Mouse (Mus musculus) C2C12 (cell line): ENCODE measurements at regions not wholly inside any gene's neighbourhood (a gene's known extent, or its start where the extent isn't known, plus 50 kb on each side); places are given as distances from the start of the nearest gene placed in this dataset.

Source experiments
- H3K27me3 ChIP-seq: one replicate; pipeline ENCODE4 v1.6.1; 2011; ENCODE audit not compliant: control insufficient read depth, insufficient read depth, insufficient read length
- H3K36me3 ChIP-seq: one replicate; pipeline ENCODE4 v1.6.1; 2011; ENCODE audit not compliant: control insufficient read depth, insufficient read depth
- H3K4me3 ChIP-seq: one replicate; pipeline ENCODE4 v1.5.1; 2011; ENCODE audit warnings: mild to moderate bottlenecking, control low read depth; ENCODE audit not compliant: poor library complexity, insufficient read depth, severe bottlenecking
- H3K79me2 ChIP-seq: one replicate; pipeline ENCODE4 v1.6.1; 2011; ENCODE audit not compliant: control insufficient read depth, insufficient read depth
- H3K79me3 ChIP-seq: one replicate; pipeline ENCODE4 v1.6.1; 2011; ENCODE audit warnings: low read depth, control low read depth
- H3ac ChIP-seq: one replicate; pipeline ENCODE3; 2011; ENCODE audit warnings: low read depth; ENCODE audit not compliant: control insufficient read depth, insufficient read length
- CEBPB ChIP-seq: IDR thresholded peaks from one replicate; pipeline ENCODE4 v1.6.1; 2011; ENCODE audit warnings: low read depth, mild to moderate bottlenecking, control low read depth, moderate library complexity
- CTCF ChIP-seq: IDR thresholded peaks from one replicate; pipeline ENCODE4 v1.5.1; 2011; ENCODE audit not compliant: control insufficient read depth, insufficient read depth, insufficient read length
- FOSL1 ChIP-seq: IDR thresholded peaks from one replicate; pipeline ENCODE4 v1.8.0; 2011; ENCODE audit warnings: mild to moderate bottlenecking, low read length; ENCODE audit not compliant: poor library complexity, insufficient read depth, severe bottlenecking
- MAX ChIP-seq: IDR thresholded peaks from one replicate; pipeline ENCODE4 v1.6.1; 2011; ENCODE audit warnings: mild to moderate bottlenecking, control low read depth
- MYOD1 ChIP-seq: IDR thresholded peaks from one replicate; pipeline ENCODE4 v1.6.1; 2011; ENCODE audit warnings: low read depth; ENCODE audit not compliant: control insufficient read depth, insufficient read length
- MYOG ChIP-seq: IDR thresholded peaks from one replicate; pipeline ENCODE4 v1.6.1; 2011; ENCODE audit not compliant: control insufficient read depth, insufficient read length; ENCODE audit errors: extremely low read depth
- USF1 ChIP-seq: IDR thresholded peaks from one replicate; pipeline ENCODE4 v1.6.1; 2011; ENCODE audit warnings: low read depth, mild to moderate bottlenecking, control low read depth, moderate library complexity

DNA sequence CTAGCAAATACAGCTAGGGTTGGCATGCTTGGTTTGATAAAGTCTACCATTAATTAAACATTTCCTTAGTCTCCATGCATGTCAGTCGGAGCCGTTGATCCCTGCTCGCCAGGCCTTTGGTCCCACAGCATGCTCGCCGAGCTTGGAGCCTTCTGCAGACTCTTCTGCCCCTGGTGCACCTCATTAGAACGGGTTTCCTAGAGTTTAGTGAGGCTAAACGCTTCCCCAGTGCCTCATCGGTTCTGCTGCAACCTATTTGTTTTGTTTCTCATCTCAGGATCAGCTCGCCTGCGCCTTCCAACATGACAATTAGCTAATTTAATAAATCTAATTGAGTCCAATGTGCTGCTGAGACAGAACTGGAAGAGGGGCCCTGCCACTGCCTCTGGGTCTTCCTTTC, 107.7 kb upstream of the Tenm3 start:
- H3K27me3 ChIP-seq, result no peaks in the 10 kb centered on the region
- no peaks in the 10 kb centered on the region for H3K36me3 ChIP-seq
- no peak overlapping the region for H3K4me3 ChIP-seq
- TF ChIP-seq CTCF, result no peak
- no peak for TF ChIP-seq MYOG
- TF ChIP-seq FOSL1, result no peak
- TF ChIP-seq MYOD1, result no peak
- no peak for TF ChIP-seq USF1
- TF ChIP-seq CEBPB, result no peak
- TF ChIP-seq MAX, result no peak
- no peaks in the 10 kb centered on the region for H3K79me2 ChIP-seq
- no peaks in the 10 kb centered on the region for H3K79me3 ChIP-seq
- no peak overlapping the region for H3ac ChIP-seq

DNA sequence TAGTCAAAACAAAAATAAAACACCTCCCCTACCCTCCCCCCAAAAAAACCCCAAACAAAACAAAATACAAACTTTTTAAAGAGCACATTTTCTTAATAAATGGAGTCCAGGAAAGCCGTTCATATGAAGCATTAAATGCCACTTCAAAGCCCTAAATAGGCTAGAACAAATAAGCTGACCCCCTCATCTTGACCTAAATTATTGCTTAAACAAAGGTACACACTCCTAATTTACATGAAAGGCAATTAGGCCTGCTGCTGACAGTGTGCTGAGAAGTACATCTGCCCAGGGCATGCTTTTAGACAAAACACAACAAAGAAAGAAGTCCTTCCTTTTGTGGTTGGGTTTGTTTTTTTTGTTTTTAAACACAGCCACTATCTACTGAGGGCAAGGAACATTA, 100.4 kb upstream of the Tenm3 start:
- Histone ChIP-seq H3K4me3 (no peak overlapping the region), H3K27me3 (no peaks in the 10 kb centered on the region), H3K79me2 (no peaks in the 10 kb centered on the region), H3K36me3 (no peaks in the 10 kb centered on the region), H3K79me3 (no peaks in the 10 kb centered on the region), H3ac (no peak overlapping the region)
- TF ChIP-seq USF1, result no peak
- no peak for TF ChIP-seq FOSL1
- TF ChIP-seq MYOG, result no peak
- TF ChIP-seq CEBPB, result no peak

DNA sequence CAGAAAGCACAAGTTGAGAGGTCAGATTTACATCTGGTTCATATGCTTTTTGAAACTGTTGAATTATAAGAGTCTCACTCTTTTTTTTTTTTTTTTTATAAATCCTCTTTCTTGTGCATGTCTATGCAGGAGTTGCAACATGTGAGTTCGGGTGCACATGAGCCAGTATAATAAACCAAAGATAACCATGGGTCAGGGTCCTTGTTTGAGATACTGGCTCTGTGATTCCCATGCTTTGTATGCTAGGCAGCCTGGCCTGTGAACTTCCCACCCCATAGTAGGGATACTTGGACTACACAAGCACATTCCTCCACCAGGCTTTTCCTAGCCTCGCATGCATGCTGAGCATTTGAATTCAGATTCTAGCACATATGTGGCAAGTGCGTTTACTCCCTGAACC, 93.4 kb upstream of the Tenm3 start:
- no peaks in the 10 kb centered on the region for H3K36me3 ChIP-seq
- TF ChIP-seq MAX (no peak), CTCF (no peak), USF1 (no peak), FOSL1 (no peak), CEBPB (no peak), MYOD1 (no peak), MYOG (no peak)
- H3K79me3 ChIP-seq, result no peaks in the 10 kb centered on the region
- no peaks in the 10 kb centered on the region for H3K27me3 ChIP-seq
- no peak overlapping the region for H3K4me3 ChIP-seq
- H3ac ChIP-seq, result no peak overlapping the region
- no peaks in the 10 kb centered on the region for H3K79me2 ChIP-seq

- TF ChIP-seq MAX (no peak), CTCF (no peak), CEBPB (no peak), MYOG (no peak), USF1 (no peak), MYOD1 (no peak), FOSL1 (no peak)
- Histone ChIP-seq H3K36me3 (no peaks in the 10 kb centered on the region), H3K4me3 (no peak overlapping the region), H3ac (no peak overlapping the region), H3K79me2 (no peaks in the 10 kb centered on the region), H3K79me3 (no peaks in the 10 kb centered on the region), H3K27me3 (no peaks in the 10 kb centered on the region)
Observed at GRCm38 (mm10) chr8:48927135-48927534, 83.4 kb upstream of the Tenm3 start.

GRCm38 (mm10) chr8:48915275-48915674, 71.5 kb upstream of the Tenm3 start:
- no peaks in the 10 kb centered on the region for H3K27me3 ChIP-seq
- no peaks in the 10 kb centered on the region for H3K79me3 ChIP-seq
- TF ChIP-seq USF1 (no peak), CTCF (no peak), MYOG (no peak)
- H3ac ChIP-seq, result no peak overlapping the region
- H3K79me2 ChIP-seq, result no peaks in the 10 kb centered on the region
- H3K4me3 ChIP-seq, result no peak overlapping the region
- H3K36me3 ChIP-seq, result no peaks in the 10 kb centered on the region

DNA sequence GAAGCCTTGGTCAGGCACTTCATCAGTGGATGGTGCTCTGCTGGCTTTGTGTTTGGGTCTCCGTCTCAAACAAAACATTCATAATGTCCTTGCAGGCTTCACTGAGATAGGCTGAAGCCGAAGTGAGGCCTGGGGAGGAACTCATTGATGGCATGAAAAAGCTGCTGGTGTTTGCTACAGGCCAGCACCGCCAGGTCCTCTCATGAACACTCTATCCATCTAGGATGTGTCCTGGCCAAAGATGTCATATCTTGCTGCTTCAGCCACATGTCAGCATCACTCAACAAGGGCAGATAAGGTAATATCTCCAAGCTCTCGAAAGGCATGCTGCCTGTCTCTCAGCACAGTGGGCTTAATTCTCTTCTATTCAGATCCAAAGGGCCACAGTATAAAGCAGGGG, 69.1 kb upstream of the Tenm3 start:
- Histone ChIP-seq H3K79me2 (no peaks in the 10 kb centered on the region), H3K27me3 (no peaks in the 10 kb centered on the region), H3K36me3 (no peaks in the 10 kb centered on the region), H3ac (no peak overlapping the region), H3K4me3 (no peak overlapping the region), H3K79me3 (no peaks in the 10 kb centered on the region)
- TF ChIP-seq CEBPB (no peak), MYOG (no peak), USF1 (no peak), MAX (no peak), CTCF (no peak), FOSL1 (no peak)
